Mouse (Mus musculus) hindbrain, postnatal 0 days (tissue): ENCODE measurements around the gene Fgfr2. TPM values are rescaled to one million over a fixed set of nuclear protein-coding genes. Genes with fewer than 3 reads are reported as not detected.
"Not testable (repeated sequence)": the region's sequence is repeated elsewhere in the genome, so short reads cannot be mapped to it uniquely, and the experiment has no call there.

ENCODE experiments used
- ATAC-seq: fragments of 200-750 bp; cut with Nextera tagmentation; 2 replicates; pipeline ENCODE4 v1.8.0; 2017; ENCODE audit warnings: mild to moderate bottlenecking, moderate TSS enrichment, moderate library complexity
- DNase-seq: peaks from one replicate; pipeline ENCODE4 v3.0.0-alpha.2; 2015; ENCODE audit warnings: low spot score
- H3K27ac ChIP-seq: fragments of 300-500 bp; sonication (generic); 2 replicates; pipeline ENCODE4 v1.5.1; 2014; ENCODE audit warnings: mild to moderate bottlenecking
- H3K27me3 ChIP-seq: fragments of 300-500 bp; sonication (generic); 2 replicates; pipeline ENCODE4 v1.6.1; 2014; ENCODE audit warnings: low read length, mixed read lengths; ENCODE audit not compliant: insufficient read depth
- H3K36me3 ChIP-seq: fragments of 300-500 bp; sonication (generic); 2 replicates; pipeline ENCODE4 v1.6.1; 2014; ENCODE audit warnings: low read length, mixed read lengths; ENCODE audit not compliant: insufficient read depth
- H3K4me1 ChIP-seq: fragments of 300-500 bp; sonication (generic); 2 replicates; pipeline ENCODE4 v1.6.1; 2014; ENCODE audit warnings: antibody characterized with exemption, low read length, mixed read lengths; ENCODE audit not compliant: insufficient read depth
- H3K4me2 ChIP-seq: fragments of 300-500 bp; sonication (generic); 2 replicates; pipeline ENCODE4 v1.6.1; 2014; ENCODE audit warnings: low read depth, mild to moderate bottlenecking, low read length, moderate library complexity, mixed read lengths
- H3K4me3 ChIP-seq: fragments of 300-500 bp; sonication (generic); 2 replicates; pipeline ENCODE4 v1.5.1; 2014; ENCODE audit warnings: low read length
- H3K9ac ChIP-seq: fragments of 300-500 bp; sonication (generic); replicated peaks from 2 replicates; pipeline ENCODE4 v1.6.1; 2014; ENCODE audit warnings: mild to moderate bottlenecking, low read length, moderate library complexity, mixed read lengths
- H3K9me3 ChIP-seq: fragments of 300-500 bp; sonication (generic); 2 replicates; pipeline ENCODE4 v1.6.1; 2016; ENCODE audit warnings: low read length, mixed read lengths
- CTCF ChIP-seq: IDR thresholded peaks from 2 replicates; pipeline ENCODE4 v1.5.1; 2016; ENCODE audit warnings: antibody characterized with exemption, control low read depth, low read depth
- WGBS: fragments of 180-500 bp; shearing (Covaris S2); extraction: QIAGEN DNeasy Blood & Tissue Kit; methylation state at CpG from one replicate; pipeline ENCODE4 v1.1.7; 2014; 5-methylcytosine and 5-hydroxymethylcytosine counted together
- polyA plus RNA-seq: library from polyadenylated mRNA; unstranded; fragments of >200 nt; fragmentation: Nextera tagmentation; extraction: Ambion mirVana; gene quantifications from 2 replicates; pipeline ENCODE4 v1.2.1, GENCODE M21; 2015
- total RNA-seq: library from RNA; depleted of rRNA; stranded (reverse); fragments of >200 nt; gene quantifications from 2 replicates; pipeline ENCODE4 v1.2.3, GENCODE M21; 2014

Fgfr2 gene
- total and polyA plus RNA-seq, 2 experiments from 2014 or later = 17.3 to 49.0 TPM

DNA sequence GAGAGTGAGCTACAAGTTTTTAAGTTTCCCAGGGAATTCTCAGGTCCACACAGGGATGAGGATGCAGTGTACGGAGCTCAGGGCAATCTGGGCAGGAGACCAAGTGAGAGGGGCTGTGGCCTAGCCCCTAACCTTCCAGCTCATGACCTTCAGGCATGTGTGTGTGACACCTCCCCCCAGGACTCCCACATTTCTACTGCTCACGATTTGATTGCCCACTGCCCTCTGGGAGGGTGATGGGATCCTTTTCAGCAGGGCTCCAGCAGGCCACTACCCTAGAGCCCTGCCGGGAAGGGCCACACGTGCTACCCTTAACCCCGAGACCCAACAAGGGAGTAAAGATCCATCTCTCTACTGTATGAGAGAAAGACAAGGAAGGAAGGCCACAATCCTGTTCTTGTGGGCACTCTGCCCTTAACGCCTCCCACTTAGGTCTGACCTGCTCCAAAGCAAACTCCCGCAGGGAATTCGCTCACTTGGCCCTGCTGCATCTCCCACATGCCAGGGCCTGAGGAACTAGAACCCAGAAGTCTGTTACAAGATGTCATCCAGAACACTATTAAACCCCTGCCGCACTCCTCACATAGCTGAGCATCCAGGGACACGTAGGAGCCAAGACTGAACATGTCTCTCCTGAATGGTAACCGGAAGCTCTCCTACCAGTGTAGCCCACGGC lies 24.9 kb downstream of the Fgfr2 start:
- Histone ChIP-seq H3K27me3 (no peaks in the 10 kb centered on the region), H3K4me3 (no peak overlapping the region), H3K9ac (no peak overlapping the region), H3K27ac (no peak overlapping the region), H3K36me3 (no peaks in the 10 kb centered on the region), H3K4me2 (no peak overlapping the region), H3K9me3 (no peaks in the 10 kb centered on the region), H3K4me1 (peaks cover 12% of the 10 kb centered on the region; the same call in 1 of the 2 replicates)
- no peak for TF ChIP-seq CTCF
- WGBS = 74% methylated on average over 12 of the region's 12 CpGs
- DNase-seq (no peak), ATAC-seq (no peak)

- not testable (repeated sequence) for H3K9ac ChIP-seq, DNase-seq, H3K4me3 ChIP-seq, H3K27ac ChIP-seq, H3K27me3 ChIP-seq, ATAC-seq, H3K36me3 ChIP-seq, H3K4me2 ChIP-seq, H3K9me3 ChIP-seq
- peaks cover 12% of the 10 kb centered on the region; the same call in 1 of the 2 replicates for H3K4me1 ChIP-seq
- WGBS = 85% methylated on average over 7 of the region's 7 CpGs
These were observed 27.5 kb downstream of the Fgfr2 start for GRCm38 (mm10) chr7:133095610-133096009.

DNA sequence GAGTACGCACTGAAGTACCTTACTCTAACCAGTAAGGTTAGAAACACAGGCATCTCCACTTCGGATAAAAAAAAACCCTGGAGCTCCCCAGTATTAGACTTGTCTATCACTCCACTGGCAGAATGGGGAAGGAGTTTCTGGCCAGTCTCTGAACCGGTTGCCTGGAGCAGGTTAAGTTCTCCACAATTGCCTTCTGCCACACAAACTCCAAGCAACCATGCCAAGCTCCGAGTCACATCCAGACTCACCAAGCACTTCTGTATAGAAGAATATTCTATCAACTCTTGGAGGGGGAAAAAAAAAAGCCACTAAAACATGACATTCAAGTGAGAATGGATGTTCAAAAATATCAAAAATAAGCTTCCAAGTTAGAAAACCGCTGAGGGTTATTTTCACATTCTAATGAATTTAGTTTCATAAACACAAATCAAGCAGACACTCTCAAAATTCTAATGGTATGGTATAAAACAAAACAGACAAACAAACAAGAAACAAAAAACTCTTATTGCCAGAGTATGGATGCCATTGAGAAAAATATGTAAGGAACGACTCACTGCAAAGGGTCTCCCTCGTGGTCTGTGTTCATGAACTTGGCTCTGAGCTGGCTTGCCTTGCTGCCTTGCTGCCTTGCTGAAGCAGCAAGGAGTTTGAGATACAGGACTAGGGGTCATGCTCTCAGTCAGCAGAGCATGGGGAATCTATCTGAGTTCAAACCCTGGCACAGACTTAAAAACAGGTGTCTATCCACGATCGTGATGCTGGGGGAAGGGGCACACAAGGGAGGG lies 28.2 kb downstream of the Fgfr2 start:
- Histone ChIP-seq H3K9ac (no peak overlapping the region), H3K4me3 (no peak overlapping the region), H3K27ac (no peak overlapping the region), H3K9me3 (no peaks in the 10 kb centered on the region), H3K4me2 (no peak overlapping the region), H3K4me1 (peaks cover 16% of the 10 kb centered on the region), H3K36me3 (no peaks in the 10 kb centered on the region), H3K27me3 (no peaks in the 10 kb centered on the region)
- DNase-seq (no peak), ATAC-seq (no peak)
- 70% methylated on average over 9 of the region's 9 CpGs for WGBS
- TF ChIP-seq CTCF = no peak

- H3K4me3 ChIP-seq = no peak overlapping the region
- H3K4me1 ChIP-seq = peaks cover 15% of the 10 kb centered on the region
- DNase-seq (no peak), ATAC-seq (no peak)
- H3K36me3 ChIP-seq = no peaks in the 10 kb centered on the region
- no peaks in the 10 kb centered on the region for H3K9me3 ChIP-seq
- H3K9ac ChIP-seq = no peak overlapping the region
- no peak for TF ChIP-seq CTCF
- no peaks in the 10 kb centered on the region for H3K27me3 ChIP-seq
- H3K27ac ChIP-seq = no peak overlapping the region
- no peak overlapping the region for H3K4me2 ChIP-seq
- 83% methylated on average over 3 of the region's 3 CpGs for WGBS
These were observed 29.0 kb downstream of the Fgfr2 start for GRCm38 (mm10) chr7:133094161-133094560.

DNA sequence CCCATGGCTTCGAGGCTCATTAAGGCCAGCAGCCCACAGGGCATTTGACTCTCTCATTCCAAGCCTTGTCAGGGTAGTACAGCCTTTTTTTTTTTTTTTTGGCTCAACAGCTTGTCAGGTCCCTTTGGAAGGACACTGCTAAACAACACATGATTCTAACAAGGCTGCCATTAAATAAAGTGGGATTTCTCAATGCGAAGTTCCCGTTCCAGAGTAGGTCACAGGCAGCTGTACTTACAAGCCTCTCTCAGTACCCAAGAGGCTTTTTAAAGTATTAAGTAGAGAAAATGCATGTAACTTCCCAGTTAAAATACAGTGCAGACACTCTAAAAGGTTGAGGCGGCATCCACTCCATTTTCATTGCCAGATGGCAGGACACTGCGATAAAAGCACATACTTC lies 29.4 kb downstream of the Fgfr2 start:
- Histone ChIP-seq H3K9me3 (no peaks in the 10 kb centered on the region), H3K27ac (no peak overlapping the region), H3K9ac (no peak overlapping the region), H3K4me3 (no peak overlapping the region), H3K4me1 (peaks cover 19% of the 10 kb centered on the region), H3K4me2 (no peak overlapping the region), H3K27me3 (no peaks in the 10 kb centered on the region), H3K36me3 (no peaks in the 10 kb centered on the region)
- WGBS = 78% methylated on average over 5 of the region's 5 CpGs
- DNase-seq (no peak), ATAC-seq (no peak)
- no peak for TF ChIP-seq CTCF

DNA sequence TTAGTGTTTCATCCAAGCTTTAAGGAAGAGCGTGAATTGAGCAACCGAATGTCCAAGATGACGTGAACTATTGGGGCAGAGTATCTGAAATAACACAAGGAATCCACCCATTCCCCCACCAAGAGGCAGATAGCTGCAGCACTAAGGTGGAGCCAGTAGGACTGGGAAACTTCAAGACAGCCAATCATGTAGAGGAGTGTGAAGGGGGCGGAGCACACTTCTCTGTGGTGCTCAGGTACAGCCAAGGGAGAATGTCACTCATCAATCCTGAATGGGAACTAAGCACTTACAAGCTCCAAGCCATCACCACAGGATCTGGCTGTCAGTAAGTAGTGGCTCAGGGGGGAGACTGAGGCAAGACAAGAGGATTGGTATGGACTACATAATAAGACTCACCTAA lies 32.5 kb downstream of the Fgfr2 start:
- no peak overlapping the region for H3K27ac ChIP-seq
- 85% methylated on average over 4 of the region's 4 CpGs for WGBS
- H3K9ac ChIP-seq = no peak overlapping the region
- H3K27me3 ChIP-seq = no peaks in the 10 kb centered on the region
- TF ChIP-seq CTCF = no peak
- H3K4me1 ChIP-seq = peaks cover 24% of the 10 kb centered on the region
- ATAC-seq = no peak
- H3K4me3 ChIP-seq = no peak overlapping the region
- no peaks in the 10 kb centered on the region for H3K9me3 ChIP-seq
- no peak for DNase-seq
- H3K36me3 ChIP-seq = no peaks in the 10 kb centered on the region
- H3K4me2 ChIP-seq = no peak overlapping the region
